Mouse (Mus musculus): ENCODE results near the gene Slc9a1.

GRCm38 (mm10) chr4:133406313-133407056 is 37.0 kb downstream of the Slc9a1 start:
- TF ChIP-seq EP300 (IDR thresholded peaks at IDR 0.05; ENCODE audit: low read depth) (no peak), CTCF (IDR thresholded peaks at IDR 0.05; ENCODE audit: low read depth) (no peak)

All from heart, postnatal 0 days (tissue).